Mouse (Mus musculus) testis, adult 10 weeks (tissue): ENCODE results near the gene Tmem177. TPM values are rescaled to one million over a fixed set of nuclear protein-coding genes. Genes with fewer than 3 reads are reported as not detected.

Experiments used
- polyA plus RNA-seq: library from polyadenylated mRNA; stranded (reverse); fragments of 350-450 nt; fragmentation: Illumina TruSeq; extraction: RNeasy Lipid Tissue Mini Kit (QIAGEN cat#74804); gene quantifications from one replicate; pipeline ENCODE4 v1.2.3, GENCODE M21; 2014; ENCODE audit warnings: low read depth, low replicate concordance

Gene Tmem177
- 4.4 TPM for polyA plus RNA-seq

DNA sequence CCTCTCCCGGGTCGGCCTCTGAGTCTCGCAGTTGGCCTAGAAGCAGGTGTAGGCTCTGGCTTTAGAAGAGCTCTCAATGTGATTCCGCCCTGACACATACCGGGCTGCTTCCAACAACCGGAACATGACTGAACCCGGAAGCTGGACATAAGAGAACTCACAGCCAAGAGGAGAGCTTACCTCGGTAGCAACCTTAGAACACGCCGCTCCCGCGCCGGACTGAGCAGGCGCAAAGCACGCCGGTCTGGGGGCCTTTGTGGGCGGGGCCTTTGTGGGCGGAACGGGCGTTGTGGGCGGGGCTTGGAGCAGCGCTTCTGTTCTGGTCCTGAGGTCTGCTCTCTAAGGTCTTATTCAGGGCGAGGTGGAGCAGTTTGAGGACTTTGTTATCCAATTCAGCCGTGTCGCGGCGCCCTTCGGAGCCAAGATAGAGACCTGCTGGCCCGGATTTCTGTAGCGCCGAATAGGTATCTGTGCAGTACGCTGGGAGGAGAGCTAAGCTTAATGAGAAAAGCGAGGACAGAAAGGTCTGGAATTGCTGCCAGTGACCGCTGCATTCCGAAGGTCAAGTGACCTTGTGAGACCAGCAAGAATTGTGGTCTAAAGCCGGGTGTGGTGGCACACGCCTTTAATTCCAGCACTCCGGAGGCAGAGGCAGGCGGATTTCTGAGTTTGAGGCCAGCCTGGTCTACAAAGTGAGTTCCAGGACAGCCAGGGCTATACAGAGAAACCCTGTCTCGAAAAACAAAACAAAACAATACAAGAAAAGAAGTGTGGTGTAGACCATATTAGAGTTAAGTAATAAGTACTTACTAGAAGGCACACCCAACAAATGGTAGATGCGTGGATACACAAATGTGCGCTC lies at the start of gene Tmem177:
Tmem177 (minus strand) TSS at position 256 of the 862 bp plus-strand sequence.

Other genes starting within 250 kb of the Tmem177 start
- 130 TPM for gene Ptpn4, start 75.6 kb downstream of the Tmem177 start, polyA plus RNA-seq
- gene Cfap221, start 84.0 kb upstream of the Tmem177 start, polyA plus RNA-seq: 63.4 TPM
- not detected for gene Sctr, start 93.7 kb upstream of the Tmem177 start, polyA plus RNA-seq
- 0.15 TPM for gene Tmem37, start 160.9 kb upstream of the Tmem177 start, polyA plus RNA-seq
- 103 TPM for gene Dbi, start 207.9 kb upstream of the Tmem177 start, polyA plus RNA-seq
- gene 3110009E18Rik, start 208.0 kb upstream of the Tmem177 start, polyA plus RNA-seq: 18.2 TPM